Mouse (Mus musculus): Measurements from ENCODE around the gene Atoh8.

Atoh8 gene

DNA sequence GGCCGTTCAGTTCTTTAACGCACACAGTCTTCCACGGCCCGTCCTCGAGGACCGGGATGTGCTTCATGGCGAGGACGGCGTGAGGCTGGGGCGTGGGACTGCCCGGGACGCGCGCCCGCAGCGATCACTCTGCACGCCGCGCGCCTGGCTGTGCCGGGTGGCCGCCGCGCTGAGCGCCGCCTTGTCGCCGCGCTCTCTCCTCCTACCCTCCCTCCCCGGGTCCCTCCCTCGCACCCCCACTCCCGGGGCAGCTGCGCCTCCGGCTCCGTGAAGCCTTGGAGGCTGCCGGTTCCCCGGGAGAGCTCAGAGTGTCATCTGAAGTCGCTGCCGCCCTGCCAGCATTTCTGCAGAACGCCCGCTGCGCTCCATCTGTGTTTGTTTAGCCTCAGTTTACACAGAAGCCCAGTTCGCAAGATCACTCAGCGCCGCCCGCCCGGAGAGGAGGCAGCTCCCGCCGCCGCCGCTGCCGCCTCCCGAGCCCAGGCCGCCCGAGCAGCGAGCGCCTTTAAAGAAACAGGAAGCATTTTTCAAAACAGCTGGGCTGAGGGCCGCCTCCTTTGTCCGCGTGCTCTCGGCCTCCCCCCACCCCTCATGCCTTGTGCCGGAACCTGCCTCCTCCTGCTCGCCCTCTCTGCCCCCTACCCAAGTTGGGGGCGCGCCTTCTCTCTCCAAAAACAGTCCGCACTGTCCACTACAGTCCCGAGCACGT is at the start of gene Atoh8:
TSS of gene Atoh8 (minus strand) at position 480 of the 709 bp plus-strand sequence.
- in situ Hi-C loops (cut with MseI, MboI): loop anchor here (5.0 kb wide), 1 partner anchor 48 kb away; no protein-coding TSS in a partner anchor

DNA sequence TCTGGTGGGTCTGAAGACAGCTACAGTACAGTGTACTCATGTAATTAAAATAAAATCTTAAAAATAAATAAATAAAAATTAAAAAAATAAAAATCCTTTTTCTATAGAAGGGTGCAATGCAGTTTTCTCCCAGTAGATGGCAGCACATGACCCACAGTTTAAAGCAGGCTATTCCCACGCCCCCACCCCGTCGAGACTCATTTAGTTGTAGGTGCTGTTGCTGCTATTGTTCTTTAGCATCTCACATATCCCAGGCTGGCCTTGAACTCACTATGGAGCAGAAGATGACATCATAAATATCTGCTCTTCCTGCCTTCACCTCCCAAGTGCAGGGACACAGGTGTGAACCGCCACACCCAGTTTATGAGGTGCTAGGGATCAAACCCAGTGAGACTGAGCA is 48.5 kb upstream of the Atoh8 start:
- in situ Hi-C loops (cut with MseI, MboI): no loop called here

DNA sequence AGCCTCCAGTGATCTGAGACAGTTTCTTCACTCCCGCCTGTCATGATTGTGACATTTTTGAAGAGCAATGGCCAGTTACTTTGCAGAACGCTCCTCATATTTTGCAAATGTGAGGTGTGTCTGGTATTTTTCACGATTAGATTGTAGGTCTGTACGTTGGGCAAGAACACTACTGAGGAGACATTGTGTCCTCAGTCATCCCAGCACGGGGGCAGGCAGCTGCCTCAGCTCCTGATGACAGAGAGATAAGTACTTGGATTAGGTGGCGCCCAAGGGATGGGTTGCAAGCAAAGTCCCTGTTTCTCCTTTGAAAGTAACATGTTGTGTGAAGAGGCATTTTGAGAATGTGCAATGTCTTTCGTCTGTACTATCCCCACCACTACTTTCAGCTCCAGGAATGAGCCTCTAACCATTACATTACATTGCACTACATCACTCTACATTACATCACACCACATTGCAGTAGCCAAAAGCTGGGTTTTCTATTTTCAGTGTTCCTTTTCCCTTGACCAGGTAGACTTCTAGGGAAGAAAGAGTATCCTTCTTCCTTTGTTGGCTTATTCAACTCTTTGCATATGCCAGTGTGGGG is 45.1 kb upstream of the Atoh8 start:
- in situ Hi-C loops (cut with MseI, MboI): no loop called here

DNA sequence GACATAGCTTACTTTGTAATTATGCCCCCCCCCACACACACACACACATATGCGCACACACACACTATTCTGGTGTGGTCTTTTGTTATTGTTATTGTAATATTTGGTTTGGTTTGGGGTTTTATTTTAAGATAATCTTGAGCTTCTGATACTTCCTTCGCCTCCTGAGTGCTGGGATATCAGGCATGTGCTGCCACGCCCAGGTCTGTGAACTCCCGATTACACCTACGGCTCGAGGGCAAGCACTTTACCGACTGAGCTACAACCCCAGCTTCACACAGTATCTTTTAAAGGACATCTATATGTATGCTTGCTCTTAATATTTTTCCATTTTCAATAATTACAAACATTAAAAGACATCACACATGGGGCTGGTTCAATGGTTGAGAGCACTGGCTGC is 44.1 kb upstream of the Atoh8 start:
- in situ Hi-C loops (cut with MseI, MboI): no loop called here

DNA sequence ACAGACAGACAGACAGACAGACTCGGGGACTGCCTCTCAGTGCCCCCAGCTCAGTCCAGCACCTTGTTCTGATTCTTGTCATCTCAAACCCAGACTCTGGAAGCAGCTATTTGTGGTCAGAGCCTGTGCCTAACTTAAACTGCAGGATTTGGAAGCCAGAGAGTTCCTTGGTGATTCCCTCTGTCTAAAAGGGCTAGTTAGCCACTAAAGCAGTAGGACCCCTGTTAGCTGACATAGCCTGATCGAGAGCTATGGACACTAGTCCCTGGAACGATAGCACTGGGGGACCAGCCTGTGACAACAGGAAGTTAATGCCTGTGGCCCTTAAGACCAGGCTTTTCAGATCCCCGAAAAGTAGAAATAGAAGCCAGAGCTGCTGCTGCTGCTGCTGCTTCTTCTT is 43.5 kb upstream of the Atoh8 start:
- in situ Hi-C loops (cut with MseI, MboI): no loop called here

DNA sequence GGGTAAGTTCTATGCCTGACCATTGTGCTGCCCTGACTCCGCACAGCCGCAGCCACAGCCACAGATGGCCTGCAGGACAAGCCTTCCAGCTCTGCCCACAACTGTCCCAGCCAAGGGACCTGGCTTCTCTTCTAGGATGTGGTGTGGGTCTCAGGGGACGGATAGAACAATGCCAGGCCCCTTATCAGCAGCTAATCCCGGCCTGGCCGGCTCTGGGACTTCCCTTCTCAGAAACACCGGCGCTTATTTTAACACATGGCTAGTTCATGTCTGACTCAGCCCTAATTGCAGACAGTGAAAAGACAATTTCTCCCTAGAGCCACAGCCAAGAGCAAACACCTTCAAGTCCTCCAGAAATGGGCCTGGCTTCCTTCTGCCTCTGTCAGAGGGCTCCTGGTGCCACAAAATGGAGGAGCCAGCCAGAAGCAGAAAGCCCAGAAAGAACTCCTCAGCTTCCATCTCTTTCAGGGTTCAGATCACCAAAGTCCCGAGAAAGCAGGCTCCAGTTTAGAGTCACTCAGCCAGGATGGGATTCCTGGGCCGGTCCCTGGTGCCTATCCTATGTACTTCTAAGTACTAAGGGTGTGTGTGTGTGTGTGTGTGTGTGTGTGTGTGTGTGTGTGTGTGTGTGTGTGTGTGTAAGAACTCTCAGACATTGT is 42.3 kb upstream of the Atoh8 start:
- in situ Hi-C loops (cut with MseI, MboI): no loop called here

DNA sequence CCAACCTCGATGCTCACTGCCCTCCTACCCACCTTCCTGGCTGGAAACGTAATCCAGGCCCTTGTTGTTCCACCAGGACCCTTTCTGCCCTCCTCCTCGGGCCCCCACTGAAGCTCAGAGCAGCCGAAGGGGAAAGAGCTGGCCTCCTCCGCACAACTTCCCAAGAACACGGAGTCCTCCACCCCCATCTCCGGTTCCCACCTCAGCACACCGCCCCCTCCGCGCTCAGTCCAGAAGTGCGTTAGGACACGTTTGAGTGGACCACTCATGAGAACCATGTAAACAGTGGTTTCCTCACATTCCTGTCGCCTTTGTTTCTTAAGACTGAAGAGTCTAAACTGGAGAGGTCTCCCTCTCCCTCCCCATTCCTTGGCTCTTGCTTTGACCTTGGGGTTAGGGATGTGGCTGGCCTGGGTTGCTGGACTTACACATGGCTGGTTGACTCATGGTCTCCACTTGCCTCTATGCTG is 41.6 kb upstream of the Atoh8 start:
- in situ Hi-C loops (cut with MseI, MboI): no loop called here

DNA sequence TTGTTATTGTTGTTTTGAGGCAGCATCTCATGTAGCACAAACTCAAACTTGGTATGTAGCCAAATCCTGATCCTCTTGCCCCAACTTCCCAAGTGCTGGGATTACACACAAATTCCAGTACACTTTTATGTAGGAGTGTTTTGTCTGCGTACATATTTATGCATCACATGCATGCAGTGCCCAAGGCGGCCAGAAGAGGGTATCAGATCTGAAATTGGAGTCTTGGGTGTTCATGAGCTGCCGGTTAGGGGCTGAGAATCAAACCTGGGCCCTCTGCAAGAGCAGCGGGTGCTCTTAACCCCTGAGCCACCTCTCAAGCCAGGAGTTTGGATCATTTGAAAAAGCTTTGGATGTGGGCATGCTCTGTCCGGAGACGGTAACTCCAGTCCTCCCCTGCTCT is 40.8 kb upstream of the Atoh8 start:
- in situ Hi-C loops (cut with MseI, MboI): no loop called here

DNA sequence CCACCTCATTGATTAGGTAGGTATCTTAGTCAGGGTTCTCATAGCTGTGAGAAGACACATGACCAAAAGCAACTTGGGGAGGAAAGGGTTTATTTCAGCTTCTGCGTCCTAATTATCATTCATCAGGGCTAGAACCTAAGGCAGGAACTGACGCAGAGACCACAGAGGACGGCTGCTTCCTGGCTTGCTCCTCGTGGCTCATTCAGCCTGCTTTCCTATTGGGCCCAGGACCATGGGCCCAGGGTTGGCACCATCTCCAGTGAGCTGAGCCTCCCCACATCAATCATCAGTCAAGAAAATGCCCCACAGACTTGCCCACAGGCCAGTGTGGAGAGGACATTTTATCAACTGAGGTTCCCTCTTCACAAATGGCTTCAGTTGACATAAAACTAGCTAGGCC is 40.1 kb upstream of the Atoh8 start:
- in situ Hi-C loops (cut with MseI, MboI): no loop called here

DNA sequence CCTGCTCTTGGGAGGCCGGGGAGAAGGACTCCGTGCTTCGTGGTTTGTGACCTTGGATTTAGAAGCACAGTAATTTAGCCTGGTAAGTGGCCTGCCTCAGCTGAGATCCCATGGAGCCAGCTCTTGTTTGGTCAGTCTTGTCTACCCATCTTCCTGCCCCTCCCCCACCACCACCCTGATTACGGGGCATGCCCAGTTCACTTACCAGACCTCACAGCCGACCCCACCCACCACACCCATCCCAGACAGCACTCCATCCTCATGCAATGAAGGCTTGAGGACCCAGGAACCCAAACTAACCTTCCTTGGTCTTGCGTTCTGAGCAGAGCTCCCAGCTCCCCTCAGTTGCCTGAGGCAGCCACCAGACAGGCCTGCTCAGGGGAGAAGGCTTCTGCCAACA is 37.8 kb upstream of the Atoh8 start:
- in situ Hi-C loops (cut with MseI, MboI): no loop called here

DNA sequence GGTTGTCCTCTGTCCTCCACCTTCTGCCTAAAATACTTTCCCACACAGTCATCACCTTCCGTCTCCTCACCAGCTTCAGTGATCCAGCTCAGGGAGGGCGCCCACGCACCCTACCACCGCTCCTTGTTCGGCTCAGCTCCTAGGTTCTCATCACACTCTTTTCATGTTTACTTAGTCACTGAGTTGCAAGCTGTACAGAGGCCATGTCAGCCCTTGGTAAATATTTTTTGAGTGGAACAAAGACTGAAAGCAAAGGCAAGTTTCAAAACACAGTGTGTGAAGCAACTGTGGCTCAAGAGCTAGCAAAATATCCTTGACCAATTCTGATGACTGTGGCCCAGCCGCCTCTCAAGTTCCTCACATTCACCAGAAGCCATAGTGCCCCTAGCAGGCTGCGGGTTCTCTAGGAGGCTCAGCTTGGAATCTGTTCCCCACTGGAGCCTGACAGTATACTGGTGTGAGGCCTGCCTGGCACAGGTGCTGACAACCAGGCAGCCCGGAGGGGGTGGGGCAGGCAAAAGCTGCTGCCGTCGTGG is 36.9 kb upstream of the Atoh8 start:
- in situ Hi-C loops (cut with MseI, MboI): no loop called here

DNA sequence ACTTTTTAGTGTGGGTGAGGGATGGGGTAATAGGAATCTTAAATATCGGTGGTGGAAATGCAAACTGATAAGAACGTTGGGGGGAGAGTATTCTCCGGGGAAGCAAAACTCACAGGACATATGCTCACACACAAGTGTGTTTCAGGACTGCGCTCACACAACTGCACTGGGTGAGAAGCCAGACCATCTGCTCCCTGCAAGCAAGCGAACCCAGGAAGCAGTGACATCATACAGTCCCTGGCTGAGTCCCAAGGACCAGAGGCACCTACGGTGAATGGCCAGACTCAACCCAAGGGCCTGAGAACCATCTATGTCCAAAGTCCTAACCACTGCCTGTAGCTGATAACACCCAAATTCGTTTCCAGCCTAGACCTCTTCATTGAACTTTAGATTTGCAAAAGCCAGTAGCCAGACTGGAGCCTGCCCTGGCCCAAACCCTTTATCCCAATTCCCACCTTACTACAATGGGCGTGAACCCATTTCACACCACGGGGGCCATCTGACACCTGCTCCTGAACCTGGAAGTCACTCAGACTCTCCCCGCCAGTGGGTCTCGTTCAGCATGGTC is 35.7 kb upstream of the Atoh8 start:
- in situ Hi-C loops (cut with MseI, MboI): no loop called here

DNA sequence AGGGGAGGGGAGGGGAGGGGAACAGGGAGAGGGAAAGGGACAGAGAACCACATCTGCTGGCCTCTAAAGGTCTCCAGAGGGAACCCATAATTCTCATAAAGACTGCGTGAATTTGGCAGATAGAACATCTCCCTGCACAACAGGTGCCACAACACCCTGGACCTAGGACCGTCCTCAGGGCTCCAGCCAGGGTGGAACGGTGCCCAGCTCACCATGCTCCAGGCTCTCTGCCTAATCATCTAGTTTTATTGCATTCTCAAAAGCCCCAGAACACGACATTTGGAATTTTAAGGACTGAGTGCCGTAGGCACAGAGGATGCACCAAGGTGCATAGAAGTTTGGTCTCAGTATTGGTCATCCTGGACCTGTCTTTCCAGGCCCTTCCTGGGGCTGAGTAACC is 34.9 kb upstream of the Atoh8 start:
- in situ Hi-C loops (cut with MseI, MboI): no loop called here

DNA sequence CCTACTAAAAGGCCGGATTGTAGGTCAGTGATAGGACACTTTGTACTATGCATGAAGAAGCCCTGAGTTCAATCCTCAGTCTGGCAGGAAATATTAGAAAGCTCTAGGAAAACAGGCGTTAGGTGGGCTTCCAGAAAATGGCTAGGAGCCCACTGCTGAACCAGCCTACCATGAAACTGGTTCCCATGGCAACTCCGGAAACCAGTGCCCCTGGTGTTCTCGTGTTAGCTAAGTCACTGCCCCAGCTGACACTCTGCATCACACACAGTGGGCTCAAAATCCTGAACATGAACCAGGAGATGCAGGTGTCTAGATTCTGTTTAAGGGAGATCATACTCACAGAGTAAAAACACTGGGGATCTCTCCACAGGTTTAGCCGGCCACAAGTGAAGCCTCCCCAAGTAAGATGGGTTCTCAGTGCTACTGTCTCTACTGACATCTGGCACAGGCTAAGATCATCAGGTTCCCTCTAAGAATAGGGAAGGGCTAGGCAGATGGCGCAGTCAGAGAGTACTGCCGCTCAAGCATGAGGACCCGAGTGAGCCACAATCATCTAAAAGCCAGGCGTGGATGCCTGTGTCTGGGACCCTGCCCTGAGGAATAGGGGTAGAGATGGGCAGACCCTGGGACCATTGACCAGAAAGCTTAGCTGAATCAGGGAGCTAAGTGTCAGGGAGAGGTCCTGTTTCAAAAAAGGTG is 32.9 kb upstream of the Atoh8 start:
- in situ Hi-C loops (cut with MseI, MboI): no loop called here

DNA sequence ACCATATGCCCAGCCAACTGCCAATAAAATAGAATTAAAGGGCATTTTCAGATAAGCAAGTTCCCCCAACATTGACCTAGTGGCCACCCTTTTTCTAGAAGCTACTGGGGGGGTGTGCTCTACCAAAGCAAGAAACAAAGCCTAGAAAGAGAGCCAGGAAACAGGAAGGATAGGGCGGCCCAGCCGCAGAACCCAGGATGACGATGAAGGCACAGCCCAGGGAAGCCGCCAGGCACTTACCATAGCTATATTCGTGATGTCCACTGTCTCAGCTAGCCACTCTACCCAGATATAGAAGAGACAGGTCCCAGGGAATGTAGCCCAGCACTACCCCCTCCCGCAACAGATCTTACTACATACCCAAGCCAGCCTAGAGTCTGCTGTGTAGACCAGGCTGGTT is 30.3 kb upstream of the Atoh8 start:
- in situ Hi-C loops (cut with MseI, MboI): no loop called here

DNA sequence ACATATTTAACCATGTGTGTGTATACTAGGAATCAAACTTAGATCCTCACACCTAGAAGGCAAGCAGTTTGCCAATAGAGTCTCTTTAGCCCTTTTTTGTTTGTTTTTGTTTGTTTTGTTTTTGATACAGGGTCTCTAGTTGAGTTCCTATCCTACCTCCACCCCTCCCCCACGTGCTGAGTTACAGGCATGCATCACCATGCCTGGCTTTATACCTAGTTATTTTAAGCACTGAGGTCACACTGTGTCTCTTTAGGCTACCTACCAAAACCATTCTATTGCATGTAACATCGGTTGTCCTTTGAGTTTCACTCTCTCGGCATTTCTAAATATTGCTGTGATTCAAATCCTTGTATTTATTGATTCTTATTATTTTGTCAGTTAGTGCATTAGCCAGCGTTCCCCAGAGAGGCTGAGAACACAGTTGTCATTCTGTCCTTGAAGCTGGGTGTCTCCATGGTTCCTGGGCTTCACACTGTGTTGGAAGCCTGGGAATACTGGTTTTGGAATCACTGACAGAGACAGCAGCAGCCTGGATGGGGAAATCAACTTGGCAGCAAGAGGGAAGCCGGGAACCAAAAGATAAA is 28.4 kb upstream of the Atoh8 start:
- in situ Hi-C loops (cut with MseI, MboI): loop anchor here in 1 of 2 experiments (5.0 kb wide), 1 partner anchor 76 kb away; no protein-coding TSS in a partner anchor

DNA sequence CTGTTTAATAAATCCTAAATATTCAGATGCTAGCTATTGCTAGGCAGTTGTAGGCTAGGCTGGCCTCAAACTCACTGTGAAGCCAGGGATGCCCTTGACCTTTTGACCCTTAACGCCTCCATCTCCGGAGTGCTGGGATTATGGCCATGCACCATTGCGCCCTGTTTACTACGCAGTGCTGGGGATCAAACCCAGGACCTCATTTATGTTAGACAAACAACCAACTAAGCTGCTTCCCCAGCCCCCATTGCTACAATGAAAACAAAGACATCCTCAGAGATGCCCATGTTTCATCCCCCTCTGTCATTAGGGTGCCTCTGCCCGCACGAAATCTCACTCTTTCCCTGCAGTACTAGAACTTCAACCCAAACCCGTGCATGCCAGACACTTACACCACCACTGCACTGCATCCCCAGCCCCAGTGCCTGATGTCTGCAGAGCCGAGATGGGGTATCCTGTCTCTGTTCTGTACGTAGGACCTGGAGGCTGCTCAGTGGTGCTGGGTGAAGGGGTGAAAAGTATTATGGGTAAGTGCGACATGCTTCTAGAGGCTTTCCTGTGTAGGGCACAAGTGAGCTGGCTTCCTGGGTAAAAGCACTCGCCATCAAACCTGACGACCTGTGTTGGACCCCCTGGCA is 26.4 kb upstream of the Atoh8 start:
- in situ Hi-C loops (cut with MseI, MboI): loop anchor here in 1 of 2 experiments (5.0 kb wide), 1 partner anchor 75 kb away; no protein-coding TSS in a partner anchor

DNA sequence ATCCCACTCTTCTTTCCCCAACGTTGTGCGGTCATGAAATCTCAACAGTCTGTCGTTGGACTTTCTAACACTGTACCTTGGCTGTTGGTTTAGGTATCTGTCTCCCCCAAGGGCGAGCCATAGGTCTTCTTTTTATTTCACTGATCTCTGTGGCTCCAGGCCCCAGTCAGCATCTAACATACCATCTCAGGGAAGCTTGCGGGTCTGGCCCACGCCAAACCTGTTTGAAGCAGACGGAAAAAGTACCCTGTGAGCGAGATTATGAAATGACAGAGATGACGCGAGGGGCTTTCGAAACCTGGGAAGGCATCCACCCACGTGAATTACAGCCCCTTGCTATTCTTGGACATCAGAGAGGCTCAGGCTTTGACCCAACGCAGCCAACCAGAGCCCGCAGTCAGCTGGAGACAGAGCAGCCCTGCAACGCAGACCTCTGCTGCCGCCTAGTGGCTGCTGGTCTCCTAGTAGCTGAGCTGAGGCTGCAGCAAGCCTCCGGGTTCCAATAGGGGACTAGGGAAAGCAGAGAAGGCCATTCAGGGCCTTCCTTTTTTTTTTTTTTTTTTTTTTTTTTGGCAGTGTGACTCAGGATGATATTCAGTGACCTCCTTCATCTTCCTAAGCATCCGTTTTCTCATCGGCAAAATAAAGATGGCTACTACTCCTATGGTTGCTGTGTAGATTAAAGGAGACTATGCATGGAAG is 25.8 kb upstream of the Atoh8 start:
- in situ Hi-C loops (cut with MseI, MboI): loop anchor here in 1 of 2 experiments (5.0 kb wide), 1 partner anchor 74 kb away; no protein-coding TSS in a partner anchor

DNA sequence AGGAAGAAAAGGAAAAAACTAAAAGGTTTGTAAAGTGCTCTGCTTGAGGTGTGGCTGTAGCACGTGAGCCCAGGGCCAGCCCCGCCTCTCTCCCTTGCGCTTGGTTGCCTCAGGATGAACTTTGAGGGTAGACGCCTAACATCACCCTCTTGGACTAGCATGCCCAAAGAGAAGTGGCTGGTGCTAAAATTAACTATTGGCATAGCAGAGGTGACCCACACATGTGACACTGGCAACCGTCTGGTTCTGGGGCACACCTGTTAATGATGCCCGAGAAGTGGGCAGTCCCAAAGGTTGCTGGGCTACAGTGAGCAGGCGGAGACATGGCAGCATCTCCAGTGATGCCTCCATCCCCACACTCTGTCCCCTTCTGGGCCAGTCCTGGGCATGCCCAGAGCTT is 24.1 kb upstream of the Atoh8 start:
- in situ Hi-C loops (cut with MseI, MboI): no loop called here

DNA sequence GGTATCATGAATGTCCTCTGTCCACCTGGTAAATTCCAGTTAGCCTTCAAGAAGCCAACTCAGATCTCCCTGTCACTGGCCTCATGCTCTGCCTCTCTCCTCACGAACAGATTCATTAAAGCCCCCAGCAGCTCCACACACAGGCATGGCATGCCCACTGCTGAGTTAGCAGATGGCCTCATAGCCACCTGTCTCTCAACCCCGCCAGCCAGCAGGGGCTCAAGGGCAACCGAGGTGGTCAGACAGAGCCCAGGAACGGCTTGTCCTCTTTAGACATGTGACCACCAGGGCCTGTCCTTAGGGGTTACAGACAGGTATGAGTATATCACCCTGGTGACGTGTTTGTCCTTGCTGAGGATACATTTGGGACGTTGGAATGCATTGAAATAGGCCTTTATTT is 19.9 kb upstream of the Atoh8 start:
- in situ Hi-C loops (cut with MseI, MboI): no loop called here

Measured in mouse trophoblast stem cell (cell line).